Mouse (Mus musculus): ENCODE measurements around the gene Cep95. TPM values are rescaled to one million over a fixed set of nuclear protein-coding genes. Genes with fewer than 3 reads are reported as not detected.

The Cep95 gene
- polyA plus RNA-seq, 1 experiment = 2.0 TPM

- no peaks in the 10 kb centered on the region for H3K9me3 ChIP-seq
- H3K4me3 ChIP-seq (replicated peaks) = no peak overlapping the region
- 0 out of 2 replicates have a peak, but pooled peaks cover 3% of the 10 kb centered on the region for H3K4me1 ChIP-seq
- H3K27me3 ChIP-seq (replicated peaks) = no peaks in the 10 kb centered on the region
- no peak for TF ChIP-seq GATA1 (IDR thresholded peaks at IDR 0.05; ENCODE audit: borderline replicate concordance, low read length)
- no peak for TF ChIP-seq FLI1 (IDR thresholded peaks at IDR 0.05; ENCODE audit: low read length)
- peaks cover 99% of the 10 kb centered on the region for H3K36me3 ChIP-seq (replicated peaks; ENCODE audit: low read length)
These were observed 23.5 kb downstream of the Cep95 start for GRCm38 (mm10) chr11:106812410-106813136.

GRCm38 (mm10) chr11:106814601-106815320, 25.7 kb downstream of the Cep95 start:
- H3K4me1 ChIP-seq = peaks cover 9% of the 10 kb centered on the region
- H3K9me3 ChIP-seq = no peaks in the 10 kb centered on the region
- peaks cover 100% of the 10 kb centered on the region for H3K36me3 ChIP-seq (replicated peaks; ENCODE audit: low read length)
- TF ChIP-seq FLI1 (IDR thresholded peaks at IDR 0.05; ENCODE audit: low read length) (no peak), GATA1 (IDR thresholded peaks at IDR 0.05; ENCODE audit: borderline replicate concordance, low read length) (no peak)
- H3K4me3 ChIP-seq (replicated peaks) = no peak overlapping the region
- no peaks in the 10 kb centered on the region for H3K27me3 ChIP-seq (replicated peaks)

GRCm38 (mm10) chr11:106815331-106815730, 26.3 kb downstream of the Cep95 start:
- TF ChIP-seq FLI1 (IDR thresholded peaks at IDR 0.05; ENCODE audit: low read length) (no peak), GATA1 (IDR thresholded peaks at IDR 0.05; ENCODE audit: borderline replicate concordance, low read length) (no peak)
- peaks cover 100% of the 10 kb centered on the region for H3K36me3 ChIP-seq (replicated peaks; ENCODE audit: low read length)
- peaks cover 9% of the 10 kb centered on the region for H3K4me1 ChIP-seq
- H3K9me3 ChIP-seq = no peaks in the 10 kb centered on the region
- no peak overlapping the region for H3K4me3 ChIP-seq (replicated peaks)
- H3K27me3 ChIP-seq (replicated peaks) = no peaks in the 10 kb centered on the region

GRCm38 (mm10) chr11:106815761-106816160, 26.7 kb downstream of the Cep95 start:
- H3K9me3 ChIP-seq = no peaks in the 10 kb centered on the region
- no peaks in the 10 kb centered on the region for H3K27me3 ChIP-seq (replicated peaks)
- no peak overlapping the region for H3K4me3 ChIP-seq (replicated peaks)
- H3K36me3 ChIP-seq (replicated peaks; ENCODE audit: low read length) = peaks cover 100% of the 10 kb centered on the region
- TF ChIP-seq FLI1 (IDR thresholded peaks at IDR 0.05; ENCODE audit: low read length) = no peak
- TF ChIP-seq GATA1 (IDR thresholded peaks at IDR 0.05; ENCODE audit: borderline replicate concordance, low read length) = no peak
- H3K4me1 ChIP-seq = peaks cover 9% of the 10 kb centered on the region

- TF ChIP-seq FLI1 (IDR thresholded peaks at IDR 0.05; ENCODE audit: low read length) = no peak
- TF ChIP-seq GATA1 (IDR thresholded peaks at IDR 0.05; ENCODE audit: borderline replicate concordance, low read length) = no peak
- no peaks in the 10 kb centered on the region for H3K27me3 ChIP-seq (replicated peaks)
- peaks cover 100% of the 10 kb centered on the region for H3K36me3 ChIP-seq (replicated peaks; ENCODE audit: low read length)
- no peaks in the 10 kb centered on the region for H3K9me3 ChIP-seq
- H3K4me1 ChIP-seq = peaks cover 15% of the 10 kb centered on the region
- H3K4me3 ChIP-seq (replicated peaks) = peak overlapping the region; percentile 12
These were observed 27.3 kb downstream of the Cep95 start for GRCm38 (mm10) chr11:106816316-106816715.

- peaks cover 100% of the 10 kb centered on the region for H3K36me3 ChIP-seq (replicated peaks; ENCODE audit: low read length)
These were observed 28.1 kb downstream of the Cep95 start for GRCm38 (mm10) chr11:106817156-106817555.

GRCm38 (mm10) chr11:106817808-106818207, 28.8 kb downstream of the Cep95 start:
- Histone ChIP-seq H3K27me3 (replicated peaks) (no peaks in the 10 kb centered on the region), H3K4me3 (replicated peaks) (no peak overlapping the region), H3K36me3 (replicated peaks; ENCODE audit: low read length) (peaks cover 100% of the 10 kb centered on the region), H3K4me1 (peaks cover 17% of the 10 kb centered on the region), H3K9me3 (no peaks in the 10 kb centered on the region)
- TF ChIP-seq FLI1 (IDR thresholded peaks at IDR 0.05; ENCODE audit: low read length) (no peak), GATA1 (IDR thresholded peaks at IDR 0.05; ENCODE audit: borderline replicate concordance, low read length) (no peak)

More at GRCm38 (mm10) chr11:106817156-106817555, 28.1 kb downstream of the Cep95 start:
- peaks cover 17% of the 10 kb centered on the region for H3K4me1 ChIP-seq
- H3K27me3 ChIP-seq (replicated peaks) = no peaks in the 10 kb centered on the region
- no peaks in the 10 kb centered on the region for H3K9me3 ChIP-seq
- H3K4me3 ChIP-seq (replicated peaks) = no peak overlapping the region
- TF ChIP-seq GATA1 (IDR thresholded peaks at IDR 0.05; ENCODE audit: borderline replicate concordance, low read length) = no peak
- TF ChIP-seq FLI1 (IDR thresholded peaks at IDR 0.05; ENCODE audit: low read length) = no peak

GRCm38 (mm10) chr11:106818341-106818740, 29.3 kb downstream of the Cep95 start:
- Histone ChIP-seq H3K9me3 (no peaks in the 10 kb centered on the region), H3K27me3 (replicated peaks) (no peaks in the 10 kb centered on the region), H3K4me3 (replicated peaks) (no peak overlapping the region), H3K36me3 (replicated peaks; ENCODE audit: low read length) (peaks cover 100% of the 10 kb centered on the region), H3K4me1 (peaks cover 17% of the 10 kb centered on the region)
- TF ChIP-seq FLI1 (IDR thresholded peaks at IDR 0.05; ENCODE audit: low read length) (no peak), GATA1 (IDR thresholded peaks at IDR 0.05; ENCODE audit: borderline replicate concordance, low read length) (no peak)

GRCm38 (mm10) chr11:106819595-106819994, 30.5 kb downstream of the Cep95 start:
- H3K36me3 ChIP-seq (replicated peaks; ENCODE audit: low read length) = peaks cover 97% of the 10 kb centered on the region
- H3K9me3 ChIP-seq = no peaks in the 10 kb centered on the region
- no peak overlapping the region for H3K4me3 ChIP-seq (replicated peaks)
- peaks cover 17% of the 10 kb centered on the region for H3K4me1 ChIP-seq
- no peaks in the 10 kb centered on the region for H3K27me3 ChIP-seq (replicated peaks)
- TF ChIP-seq FLI1 (IDR thresholded peaks at IDR 0.05; ENCODE audit: low read length) (no peak), GATA1 (IDR thresholded peaks at IDR 0.05; ENCODE audit: borderline replicate concordance, low read length) (no peak)

GRCm38 (mm10) chr11:106820252-106820651, 31.2 kb downstream of the Cep95 start:
- no peaks in the 10 kb centered on the region for H3K9me3 ChIP-seq
- peaks cover 17% of the 10 kb centered on the region for H3K4me1 ChIP-seq
- TF ChIP-seq GATA1 (IDR thresholded peaks at IDR 0.05; ENCODE audit: borderline replicate concordance, low read length) (no peak), FLI1 (IDR thresholded peaks at IDR 0.05; ENCODE audit: low read length) (no peak)
- no peaks in the 10 kb centered on the region for H3K27me3 ChIP-seq (replicated peaks)
- H3K4me3 ChIP-seq (replicated peaks) = no peak overlapping the region
- peaks cover 97% of the 10 kb centered on the region for H3K36me3 ChIP-seq (replicated peaks; ENCODE audit: low read length)

Measured in megakaryocyte, embryonic 14.5 days (primary cell).